Mouse (Mus musculus) right cerebral cortex, postnatal 10 days (tissue): ENCODE results near the gene Pde4d.

Experiments used
- DNase-seq, 2 experiments: peaks; one replicate each; pipeline ENCODE4 v3.0.0; 2021; ENCODE audit warnings: low spot score in 2 of 2

Pde4d gene

DNA sequence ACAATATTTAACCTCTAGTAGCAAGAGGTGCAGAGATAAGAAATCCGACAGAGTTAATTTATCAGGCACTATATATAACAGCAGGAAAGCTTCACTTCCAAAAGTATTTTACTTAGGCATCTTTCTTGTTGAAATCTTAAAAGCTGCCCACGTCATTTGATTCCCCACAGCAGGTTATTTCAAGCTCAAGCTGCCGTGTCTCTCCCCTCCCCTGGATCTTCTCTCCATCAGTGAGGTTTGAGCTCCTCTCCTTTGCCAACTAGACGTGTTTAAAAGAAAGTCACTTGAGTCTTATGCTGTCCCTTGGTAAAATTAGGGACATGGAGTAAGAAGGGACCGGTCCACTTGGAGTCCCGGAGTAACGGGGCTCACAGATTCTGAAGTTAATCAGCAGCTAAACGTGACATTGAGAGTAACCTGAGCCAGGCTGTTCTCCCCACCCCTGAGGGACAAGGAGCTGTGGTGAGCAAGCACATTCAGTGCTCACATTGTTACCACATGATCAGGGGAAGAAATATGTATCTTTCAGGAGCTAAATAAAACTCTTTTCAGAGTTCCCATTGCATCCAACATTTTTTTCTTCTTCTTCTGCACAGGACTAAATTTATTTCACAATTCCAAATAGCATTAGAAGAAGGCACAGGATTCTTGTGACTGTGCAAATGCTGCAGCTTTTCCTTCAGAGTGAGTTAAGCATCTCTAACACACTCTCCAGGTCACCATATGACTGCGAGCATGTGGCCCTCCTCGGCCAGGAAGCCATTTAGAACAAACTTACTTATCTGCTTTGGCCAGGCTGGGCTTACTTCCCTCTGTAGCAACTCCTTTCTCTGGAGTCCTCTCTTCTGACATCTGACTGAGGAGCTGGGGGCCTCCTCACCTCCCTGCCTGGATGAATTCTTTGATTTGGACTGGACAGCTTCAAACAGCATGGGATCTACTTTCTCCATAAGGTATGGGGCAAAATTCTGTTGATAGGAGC lies at the start of gene Pde4d:
TSS of gene Pde4d (plus strand) at position 833 of the 982 bp plus-strand sequence.
- peak; percentile 28 to 58 for DNase-seq

GRCm38 (mm10) chr13:108403197-108403596 lies 46.6 kb upstream of the Pde4d start:
- no peak for DNase-seq

DNA sequence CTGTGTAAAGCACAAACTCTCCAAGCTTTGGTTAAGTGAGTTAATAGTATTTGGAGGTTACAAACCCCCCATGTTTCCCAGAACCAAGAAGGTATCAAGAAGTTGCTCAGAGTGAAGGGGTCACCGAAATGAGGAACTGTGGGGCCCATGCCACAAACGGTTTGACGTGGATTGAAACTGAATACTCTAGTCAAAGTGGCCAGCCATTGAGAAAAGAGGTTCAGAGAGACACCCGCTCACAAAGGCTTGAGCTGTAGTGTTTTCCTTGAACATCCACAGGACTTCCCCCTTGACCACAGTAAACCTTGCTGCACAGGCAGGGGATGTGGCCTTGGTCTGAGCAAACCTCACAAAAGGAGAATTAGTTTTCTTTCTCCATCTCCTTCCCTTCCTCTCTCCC lies 45.4 kb upstream of the Pde4d start:
- DNase-seq = no peak

DNA sequence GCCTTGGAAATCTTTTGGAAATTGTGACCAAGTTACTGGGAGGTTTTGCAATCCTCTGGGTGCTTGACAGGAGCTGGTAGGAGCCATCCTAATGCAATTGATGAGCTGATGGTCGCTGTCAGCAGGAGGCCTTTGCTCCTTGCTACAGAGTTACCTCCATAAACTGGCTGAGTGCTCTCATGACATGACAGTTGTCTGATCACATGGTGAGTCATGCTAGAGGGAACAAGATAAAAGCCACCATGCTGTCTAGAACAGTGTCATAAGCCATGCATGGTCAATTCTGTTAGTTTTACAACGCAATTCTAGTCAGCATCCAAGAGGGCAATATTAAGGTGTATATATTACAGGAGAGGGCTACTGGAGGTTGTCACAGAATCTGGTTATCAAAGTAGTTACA lies 34.3 kb upstream of the Pde4d start:
- no peak for DNase-seq

GRCm38 (mm10) chr13:108418741-108419507 lies 30.8 kb upstream of the Pde4d start:
- DNase-seq = no peak

- DNase-seq = no peak
Measured at GRCm38 (mm10) chr13:108426322-108426721, 23.4 kb upstream of the Pde4d start.

DNA sequence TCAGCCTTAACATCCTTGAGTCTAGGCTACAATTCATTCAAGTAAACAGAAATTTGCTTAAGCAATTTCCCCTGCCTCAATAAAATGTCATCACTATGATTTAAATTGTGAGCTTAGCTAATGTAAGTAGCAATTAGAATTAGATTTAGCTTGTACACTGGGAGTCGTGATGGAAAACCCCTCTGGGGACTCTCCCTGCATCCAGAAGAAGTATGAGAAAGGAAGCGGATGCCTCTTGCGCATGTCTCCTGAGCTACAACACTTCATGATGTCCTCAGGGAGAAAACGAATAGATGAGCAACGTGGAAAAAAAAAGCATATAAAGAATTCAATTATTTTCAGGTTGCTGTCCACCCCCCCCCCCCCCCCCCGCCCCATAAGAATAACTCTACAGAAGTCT lies 20.9 kb upstream of the Pde4d start:
- no peak for DNase-seq

GRCm38 (mm10) chr13:108429623-108430022 lies 20.1 kb upstream of the Pde4d start:
- DNase-seq = no peak

- no peak for DNase-seq
Measured at GRCm38 (mm10) chr13:108431776-108432175, 18.0 kb upstream of the Pde4d start.

DNA sequence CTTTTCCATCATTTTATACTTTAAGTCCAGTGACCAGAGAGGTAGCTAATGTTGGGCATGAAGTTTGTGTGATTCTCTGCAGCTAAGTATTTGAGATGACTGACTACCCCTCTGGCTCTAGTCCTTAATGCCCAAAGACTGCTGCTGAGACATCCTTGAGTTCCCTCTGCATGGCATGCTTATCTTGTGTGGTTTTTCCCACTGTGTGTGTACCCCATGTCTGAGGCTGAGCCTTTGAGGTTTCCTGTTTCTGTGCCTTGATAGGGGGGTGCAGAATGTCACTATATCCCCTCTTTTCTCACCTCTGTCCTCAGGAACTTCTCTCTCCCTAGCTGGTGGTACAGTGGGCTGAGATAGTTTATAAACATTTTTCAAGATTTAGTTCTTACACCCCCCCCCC lies 14.1 kb upstream of the Pde4d start:
- no peak for DNase-seq

DNA sequence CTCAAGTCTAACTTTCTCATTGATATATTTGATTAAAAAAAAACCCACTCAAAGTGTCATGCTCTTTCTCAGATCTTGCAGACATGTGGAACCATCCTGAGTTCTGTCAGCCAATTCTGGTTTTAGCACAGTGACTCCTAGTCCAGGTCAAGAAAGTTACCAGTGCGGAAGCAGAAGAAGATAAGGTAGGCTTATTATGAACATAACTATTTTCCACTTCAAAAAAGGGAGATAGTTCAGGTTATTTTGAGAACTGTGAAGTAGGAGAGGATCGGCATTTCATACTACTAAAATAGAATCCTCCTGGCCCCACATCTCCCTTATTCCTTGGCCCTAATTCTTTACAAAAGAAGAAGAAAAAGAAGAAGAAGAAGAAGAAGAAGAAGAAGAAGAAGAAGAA lies 12.3 kb upstream of the Pde4d start:
- DNase-seq = no peak

GRCm38 (mm10) chr13:108439012-108439411 lies 10.7 kb upstream of the Pde4d start:
- no peak for DNase-seq

DNA sequence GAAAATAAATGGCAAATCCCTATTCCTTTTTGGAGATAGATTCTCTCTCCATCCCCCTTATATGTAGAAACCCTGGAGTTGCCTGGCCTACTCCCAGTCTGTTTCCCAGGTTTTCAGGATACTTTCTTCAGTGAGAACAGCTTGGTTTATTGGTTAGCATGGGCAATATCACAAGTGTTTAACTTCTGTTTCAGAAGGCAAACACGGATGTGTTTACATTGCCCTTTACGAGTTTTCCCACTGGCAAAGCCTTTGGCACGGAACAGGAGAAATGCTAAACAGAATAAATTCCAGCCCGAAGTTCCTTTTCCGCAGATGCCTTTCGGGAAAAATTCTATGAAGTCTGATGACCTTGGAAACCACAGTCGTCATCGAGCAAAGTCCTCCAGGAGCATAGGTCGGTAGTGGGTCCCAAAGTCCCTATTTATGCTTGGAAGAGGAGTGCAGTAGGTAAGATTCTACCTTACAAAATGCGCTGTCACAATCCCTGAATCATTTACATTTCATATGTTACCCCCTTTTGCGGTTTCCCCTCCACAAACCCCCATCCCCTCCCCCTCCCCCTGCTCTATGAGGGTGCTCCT lies 1.3 kb upstream of the Pde4d start:
- DNase-seq = peak in 1 of 2 experiments; percentile 20

- no peak for DNase-seq
Measured at GRCm38 (mm10) chr13:108451122-108451521, 1.4 kb downstream of the Pde4d start.

DNA sequence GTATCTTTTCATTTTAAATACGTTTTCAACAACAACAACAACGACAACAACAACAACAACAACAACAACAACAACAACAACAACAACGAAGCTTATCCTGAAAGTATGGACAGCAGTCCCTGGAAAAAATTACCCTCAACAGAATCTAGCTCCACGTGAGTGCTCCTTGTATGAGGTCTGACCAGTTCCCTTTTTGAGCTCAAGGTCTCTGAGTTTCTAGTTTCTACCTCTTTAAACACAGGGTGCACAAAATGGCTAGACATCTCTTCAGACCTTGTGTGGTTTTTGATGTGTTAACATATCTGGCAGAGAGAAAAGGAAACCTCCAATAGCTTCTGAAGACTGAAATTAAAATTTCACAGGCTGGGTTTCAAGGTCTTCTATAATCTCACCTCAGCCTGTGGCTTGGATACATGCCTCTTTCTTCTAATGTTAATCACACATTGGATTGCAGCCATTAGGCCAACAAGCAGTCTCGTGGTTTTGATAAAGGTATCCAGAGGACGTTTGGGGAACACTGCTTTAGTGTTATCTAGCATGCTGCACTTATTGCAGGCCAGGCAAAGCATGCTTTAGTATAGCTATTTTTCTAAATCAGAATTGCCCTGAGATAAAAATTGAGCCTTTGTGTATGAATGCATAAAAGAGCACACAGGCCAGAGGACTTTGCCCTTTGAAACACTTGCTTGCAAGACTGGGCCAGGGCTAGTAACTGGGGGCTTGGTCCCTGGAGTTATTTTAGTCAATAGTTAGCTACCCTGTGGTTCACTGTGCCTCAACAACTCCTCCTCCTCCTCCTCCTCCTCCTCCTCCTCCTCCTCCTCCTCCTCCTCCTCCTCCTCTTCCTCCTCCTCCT lies 3.5 kb downstream of the Pde4d start:
- DNase-seq = no peak

DNA sequence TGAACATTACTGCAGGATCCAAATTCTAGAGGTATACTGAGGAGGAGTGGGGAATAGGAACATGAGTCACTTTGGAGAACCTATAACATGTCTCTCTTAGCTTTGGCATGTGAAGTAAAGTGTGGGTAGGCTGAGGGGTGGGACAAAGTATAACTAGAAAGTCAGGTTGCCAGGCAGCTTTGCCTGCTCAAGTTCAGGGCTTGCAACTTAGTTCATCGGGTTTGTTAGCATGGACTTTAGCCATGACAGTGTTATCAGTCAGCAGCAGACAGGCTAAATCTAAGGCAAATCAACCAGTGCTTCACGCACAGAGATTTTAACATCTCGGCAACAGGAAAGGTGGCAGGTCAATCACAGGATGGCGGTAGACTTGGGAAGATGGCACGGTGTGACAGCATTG lies 12.8 kb downstream of the Pde4d start:
- no peak for DNase-seq

GRCm38 (mm10) chr13:108465755-108466154 lies 16.0 kb downstream of the Pde4d start:
- no peak for DNase-seq

DNA sequence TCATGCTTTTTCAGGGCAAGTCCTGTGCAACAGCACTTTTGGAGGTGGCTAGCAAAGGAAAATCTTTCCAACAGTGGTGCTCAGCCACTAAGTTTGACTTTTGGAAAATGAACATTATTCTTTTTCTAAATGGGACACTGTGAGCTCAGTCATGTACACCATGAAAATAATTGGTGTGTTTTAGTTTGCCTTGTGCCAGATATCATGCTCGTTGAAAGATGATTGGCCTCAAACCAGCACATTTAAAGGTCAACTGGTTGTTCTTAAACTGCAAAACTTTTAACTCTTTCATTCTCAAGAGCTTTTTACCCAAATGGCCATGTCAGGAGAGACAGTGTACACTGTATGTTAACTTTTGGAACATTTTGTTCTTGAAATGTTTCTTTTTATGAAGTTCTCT lies 17.3 kb downstream of the Pde4d start:
- DNase-seq = no peak

GRCm38 (mm10) chr13:108480451-108480850 lies 30.7 kb downstream of the Pde4d start:
- DNase-seq = no peak

- no peak for DNase-seq
Measured at GRCm38 (mm10) chr13:108485036-108485435, 35.3 kb downstream of the Pde4d start.

DNA sequence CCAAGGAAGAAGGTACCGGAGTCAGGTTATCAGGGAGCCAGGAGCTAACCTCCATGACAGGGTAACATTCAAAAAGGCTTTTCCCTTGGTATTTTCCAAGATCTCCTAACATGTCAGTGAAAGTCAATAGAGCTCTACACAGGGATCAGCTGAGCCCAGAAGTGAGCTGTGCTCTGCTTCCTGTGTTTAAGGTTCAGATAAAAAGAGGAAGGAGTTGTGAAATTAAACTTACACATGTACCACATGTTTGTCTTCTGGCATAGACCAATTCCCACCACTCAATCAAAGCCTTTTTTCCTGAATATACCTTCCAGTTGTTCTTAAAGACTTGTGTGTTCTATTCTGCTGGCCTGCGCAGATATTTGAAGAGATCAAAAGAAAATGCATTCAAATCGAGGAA lies 37.3 kb downstream of the Pde4d start:
- DNase-seq = no peak
